Mouse (Mus musculus) gastrocnemius, postnatal 36 days (tissue): ENCODE results near the gene Zfp93. TPM values are rescaled to one million over a fixed set of nuclear protein-coding genes. Genes with fewer than 3 reads are reported as not detected.

Experiments
- DNase-seq, 2 experiments: peaks; one replicate each; pipeline ENCODE4 v3.0.0; 2022
- intact Hi-C: fragments of 180-260 bp; cut with DNase I; formaldehyde crosslinking; loops from one replicate; pipeline ENCODE4 v1.15.1; 2025
- total RNA-seq, 2 experiments: library from RNA; stranded (reverse); gene quantifications; 2 replicates each; pipeline ENCODE4 v1.2.3; 2021

The Zfp93 gene
- total RNA-seq, 2 experiments from 2014 or later, result 3.6 to 3.8 TPM

GRCm38 (mm10) chr7:24288512-24288911, 18.3 kb downstream of the Zfp93 start:
- intact Hi-C loops, result no loop called here
- no peak for DNase-seq

GRCm38 (mm10) chr7:24290106-24290693, 20.0 kb downstream of the Zfp93 start:
- intact Hi-C loops, result no loop called here
- DNase-seq, result no peak

- DNase-seq, result no peak
- intact Hi-C loops, result no loop called here
Observed at GRCm38 (mm10) chr7:24291387-24292090, 21.3 kb downstream of the Zfp93 start.

- intact Hi-C loops, result no loop called here
- peak in 1 of 2 experiments; percentile 2 for DNase-seq
Observed at GRCm38 (mm10) chr7:24293061-24293851, 23.0 kb downstream of the Zfp93 start.

- DNase-seq, result no peak
- intact Hi-C loops, result no loop called here
Observed at GRCm38 (mm10) chr7:24294763-24295162, 24.5 kb downstream of the Zfp93 start.

- no peak for DNase-seq
- intact Hi-C loops, result no loop called here
Observed at GRCm38 (mm10) chr7:24295376-24295775, 25.2 kb downstream of the Zfp93 start.

GRCm38 (mm10) chr7:24296386-24296785, 26.2 kb downstream of the Zfp93 start:
- intact Hi-C loops, result no loop called here
- no peak for DNase-seq

- intact Hi-C loops, result no loop called here
- no peak for DNase-seq
Observed at GRCm38 (mm10) chr7:24297361-24298095, 27.3 kb downstream of the Zfp93 start.

GRCm38 (mm10) chr7:24298635-24298972, 28.4 kb downstream of the Zfp93 start:
- intact Hi-C loops, result no loop called here

GRCm38 (mm10) chr7:24298973-24299708, 28.9 kb downstream of the Zfp93 start:
- intact Hi-C loops, result no loop called here
- DNase-seq, result peak; percentile 59 to 65

More at GRCm38 (mm10) chr7:24298635-24298972, 28.4 kb downstream of the Zfp93 start:
- no peak for DNase-seq

- no peak for DNase-seq
Observed at GRCm38 (mm10) chr7:24299823-24300481, 29.7 kb downstream of the Zfp93 start.

GRCm38 (mm10) chr7:24300771-24301282, 30.6 kb downstream of the Zfp93 start, which contains the start of gene Zfp61:
Gene Zfp61 (minus strand): TSS chr7:24301232.
- intact Hi-C loops, result loop anchor here (2.0 kb wide), 1 partner anchor 16 kb away; the partner anchor contains the start of gene Zfp94
- DNase-seq, result no peak

More at GRCm38 (mm10) chr7:24299823-24300481, 29.7 kb downstream of the Zfp93 start:
- intact Hi-C loops, result loop anchor here (2.0 kb wide), 1 partner anchor 17 kb away; the partner anchor contains the start of gene Zfp94

GRCm38 (mm10) chr7:24315726-24316566, 45.7 kb downstream of the Zfp93 start:
- DNase-seq, result no peak
- intact Hi-C loops, result loop anchor here (2.0 to 10.0 kb wide), 4 partner anchors 15 to 111 kb away; partner anchors contain the start of genes Smg9, Zfp108 and Zfp61

- intact Hi-C loops, result loop anchor here (2.0 to 10.0 kb wide), 4 partner anchors 16 to 112 kb away; partner anchors contain the start of genes Smg9, Zfp108 and Zfp61
- DNase-seq, result peak; percentile 85 to 92
Observed at GRCm38 (mm10) chr7:24316567-24317092, 46.4 kb downstream of the Zfp93 start, which contains the start of gene Zfp94. Gene Zfp94 (minus strand): TSS chr7:24316666.

- intact Hi-C loops, result loop anchor here (5.0 to 10.0 kb wide), 3 partner anchors 67 to 114 kb away; partner anchors contain the start of genes Smg9 and Zfp108
- DNase-seq, result no peak
Observed at GRCm38 (mm10) chr7:24318942-24319341, 48.7 kb downstream of the Zfp93 start.

GRCm38 (mm10) chr7:24322593-24322992, 52.4 kb downstream of the Zfp93 start:
- DNase-seq, result no peak
- intact Hi-C loops, result no loop called here

- intact Hi-C loops, result no loop called here
- no peak for DNase-seq
Observed at GRCm38 (mm10) chr7:24325197-24325596, 55.0 kb downstream of the Zfp93 start.
